Mouse (Mus musculus) heart, embryonic 14.5 days (tissue): ENCODE results near the gene Ranbp10. TPM values are rescaled to one million over a fixed set of nuclear protein-coding genes. Genes with fewer than 3 reads are reported as not detected.
"Not testable (repeated sequence)": the region's sequence is repeated elsewhere in the genome, so short reads cannot be mapped to it uniquely, and the experiment has no call there.

Experiments used
- ATAC-seq: fragments of 200-750 bp; cut with Nextera tagmentation; 2 replicates; pipeline ENCODE4 v1.8.0; 2017; ENCODE audit warnings: low read depth, moderate TSS enrichment; ENCODE audit not compliant: insufficient number of reproducible peaks, insufficient read depth, low FRiP score
- H3K27ac ChIP-seq, 2 experiments: fragments of 200-500 bp in 1 of 2; fragments of 300-500 bp in 1 of 2; sonication (generic) in 1 of 2; replicated peaks in 1 of 2; 2 replicates each; pipeline ENCODE4 v1.5.1; 2012 to 2014; ENCODE audit warnings: low read depth in 2 of 2, low read length in 2 of 2, control low read depth in 1 of 2, mild to moderate bottlenecking in 1 of 2, mixed read lengths in 1 of 2; ENCODE audit not compliant: control insufficient read depth in 1 of 2, insufficient read depth in 1 of 2
- H3K27me3 ChIP-seq: fragments of 300-500 bp; sonication (generic); 2 replicates; pipeline ENCODE4 v1.6.1; 2014; ENCODE audit warnings: mild to moderate bottlenecking, low read length, control low read depth; ENCODE audit not compliant: control insufficient read depth, insufficient read depth
- H3K36me3 ChIP-seq: fragments of 300-500 bp; sonication (generic); 2 replicates; pipeline ENCODE4 v1.6.1; 2014; ENCODE audit warnings: mild to moderate bottlenecking, control low read depth, low read length, mixed read lengths; ENCODE audit not compliant: control insufficient read depth, insufficient read depth
- H3K4me1 ChIP-seq, 2 experiments: fragments of 200-500 bp in 1 of 2; fragments of 300-500 bp in 1 of 2; sonication (generic) in 1 of 2; 2 replicates each; pipeline ENCODE4 v1.6.1; 2012 to 2014; ENCODE audit warnings: low read length in 2 of 2, control low read depth in 1 of 2, mixed read lengths in 1 of 2; ENCODE audit not compliant: control insufficient read depth in 2 of 2, insufficient read depth in 2 of 2
- H3K4me2 ChIP-seq: fragments of 300-500 bp; sonication (generic); 2 replicates; pipeline ENCODE4 v1.6.1; 2014; ENCODE audit warnings: mild to moderate bottlenecking, low read length
- H3K4me3 ChIP-seq, 2 experiments: fragments of 200-500 bp in 1 of 2; fragments of 300-500 bp in 1 of 2; sonication (generic) in 1 of 2; 2 replicates each; pipeline ENCODE4 v1.5.1; 2012 to 2014; ENCODE audit warnings: low read length in 2 of 2, mild to moderate bottlenecking in 2 of 2, control low read depth in 1 of 2, low read depth in 1 of 2, moderate library complexity in 1 of 2; ENCODE audit not compliant: control insufficient read depth in 1 of 2, insufficient read depth in 1 of 2
- H3K9ac ChIP-seq: fragments of 300-500 bp; sonication (generic); 2 replicates; pipeline ENCODE4 v1.6.1; 2014; ENCODE audit warnings: mild to moderate bottlenecking, low read length
- H3K9me3 ChIP-seq: fragments of 300-500 bp; sonication (generic); 2 replicates; pipeline ENCODE4 v1.6.1; 2016; ENCODE audit warnings: low read length, control low read depth; ENCODE audit not compliant: control insufficient read depth
- WGBS: fragments of 180-500 bp; shearing (Covaris S2); extraction: QIAGEN DNeasy Blood & Tissue Kit; methylation state at CpG from one replicate; pipeline ENCODE4 v1.1.7; 2014; 5-methylcytosine and 5-hydroxymethylcytosine counted together
- polyA plus RNA-seq: library from polyadenylated mRNA; unstranded; fragments of >200 nt; fragmentation: Nextera tagmentation; extraction: Ambion mirVana; gene quantifications from 2 replicates; pipeline ENCODE4 v1.2.1, GENCODE M21; 2014

The Ranbp10 gene
- polyA plus RNA-seq, 1 experiment from 2014 or later: 11.5 TPM

DNA sequence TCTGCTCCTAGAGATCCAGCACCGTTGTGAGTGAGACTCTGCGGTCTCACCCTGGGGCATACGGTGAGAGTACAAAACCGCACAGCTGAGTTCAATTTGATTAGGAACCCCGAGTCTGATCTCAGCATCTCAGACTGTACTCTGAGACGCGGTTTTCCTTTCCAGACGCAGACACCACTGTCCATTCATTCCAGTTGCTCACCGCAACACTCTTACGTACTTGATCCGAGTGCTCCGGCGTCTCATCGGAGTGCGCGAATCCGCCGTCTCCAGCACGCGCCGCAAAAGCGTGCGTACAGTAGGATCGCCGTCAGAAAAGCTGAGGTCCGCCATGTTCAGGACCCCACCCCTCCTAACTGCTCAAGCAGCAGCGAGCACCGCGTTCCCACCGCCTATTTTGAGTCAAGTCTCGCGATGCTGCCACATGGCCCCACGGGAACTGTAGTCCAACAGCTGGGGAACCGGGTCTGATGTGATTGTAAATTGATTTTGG is 24.5 kb upstream of the Ranbp10 start:
- Histone ChIP-seq H3K4me1 (peaks cover 13 to 19% of the 10 kb centered on the region in 2 experiments), H3K9me3 (no peaks in the 10 kb centered on the region), H3K4me3 (peak overlapping the region; percentile 68 to 83), H3K27ac (peak overlapping the region; percentile 67 to 84), H3K36me3 (peaks cover 31% of the 10 kb centered on the region), H3K27me3 (no peaks in the 10 kb centered on the region), H3K4me2 (peak overlapping the region; percentile 64), H3K9ac (peak overlapping the region; percentile 84)
- under 1% methylated on average over 34 of the region's 34 CpGs for WGBS
- ATAC-seq: peak; percentile 57; the same call in 1 of the 2 replicates

DNA sequence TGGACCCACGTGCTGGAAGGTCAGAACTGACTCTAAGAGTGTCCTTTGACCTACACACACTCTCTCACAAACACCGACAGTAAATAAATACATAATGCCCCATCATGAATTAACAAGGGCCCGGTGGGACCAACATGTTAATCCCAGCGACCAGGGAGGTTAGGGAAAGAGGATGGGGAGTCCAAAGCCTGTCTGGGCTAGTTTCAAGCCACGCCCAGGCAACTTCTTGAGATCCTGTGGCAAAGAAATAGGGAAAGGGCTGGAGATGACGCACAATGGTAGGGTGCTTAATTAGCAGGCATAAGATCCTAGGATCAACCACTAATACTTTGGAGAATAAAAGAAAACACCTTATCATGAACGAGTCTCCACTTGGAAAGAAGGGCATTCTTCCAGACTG is 23.5 kb upstream of the Ranbp10 start:
- Histone ChIP-seq H3K4me3 (peak overlapping the region in 1 of 2 experiments; percentile 11; a peak in 1 of 4 replicates), H3K4me2 (peak overlapping the region; percentile 51), H3K27ac (no peak overlapping the region), H3K27me3 (no peaks in the 10 kb centered on the region), H3K4me1 (peaks cover 7 to 12% of the 10 kb centered on the region in 2 experiments; a peak in 3 of 4 replicates), H3K9me3 (no peaks in the 10 kb centered on the region), H3K36me3 (peaks cover 42% of the 10 kb centered on the region), H3K9ac (peak overlapping the region; percentile 50; the same call in 1 of the 2 replicates)
- WGBS: 77% methylated on average over 7 of the region's 7 CpGs
- ATAC-seq: no peak

DNA sequence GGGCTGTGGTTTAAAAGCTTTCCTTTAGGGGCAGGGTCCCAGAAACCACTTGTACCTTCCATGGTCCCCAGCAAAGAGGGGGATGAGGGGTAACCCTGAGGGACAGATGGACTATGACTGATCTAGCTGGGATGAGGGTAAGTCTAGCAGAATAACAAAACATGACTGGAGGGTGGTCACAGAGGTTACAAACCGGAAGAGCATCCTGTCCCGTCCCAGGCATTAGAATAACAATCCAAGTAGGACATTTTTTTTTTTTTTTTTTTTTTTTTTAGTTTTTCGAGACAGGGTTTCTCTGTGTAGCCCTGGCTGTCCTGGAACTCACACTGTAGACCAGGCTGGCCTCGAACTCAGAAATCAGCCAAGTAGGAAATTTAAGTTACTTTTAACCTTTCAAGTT is 22.9 kb upstream of the Ranbp10 start:
- H3K27me3 ChIP-seq: no peaks in the 10 kb centered on the region
- no peak overlapping the region for H3K27ac ChIP-seq
- H3K9ac ChIP-seq: peak overlapping the region; percentile 50; the same call in 1 of the 2 replicates
- 0 out of 4 replicates have a peak overlapping the region, but pooled peaks of 1 of the 2 experiments have one; percentile 11 for H3K4me3 ChIP-seq
- H3K4me2 ChIP-seq: peak overlapping the region; percentile 51; the same call in 1 of the 2 replicates
- H3K4me1 ChIP-seq: peaks cover 7 to 12% of the 10 kb centered on the region in 2 experiments; a peak in 3 of 4 replicates
- ATAC-seq: no peak
- no peaks in the 10 kb centered on the region for H3K9me3 ChIP-seq
- WGBS: 78% methylated on average over 4 of the region's 4 CpGs
- H3K36me3 ChIP-seq: peaks cover 48% of the 10 kb centered on the region

DNA sequence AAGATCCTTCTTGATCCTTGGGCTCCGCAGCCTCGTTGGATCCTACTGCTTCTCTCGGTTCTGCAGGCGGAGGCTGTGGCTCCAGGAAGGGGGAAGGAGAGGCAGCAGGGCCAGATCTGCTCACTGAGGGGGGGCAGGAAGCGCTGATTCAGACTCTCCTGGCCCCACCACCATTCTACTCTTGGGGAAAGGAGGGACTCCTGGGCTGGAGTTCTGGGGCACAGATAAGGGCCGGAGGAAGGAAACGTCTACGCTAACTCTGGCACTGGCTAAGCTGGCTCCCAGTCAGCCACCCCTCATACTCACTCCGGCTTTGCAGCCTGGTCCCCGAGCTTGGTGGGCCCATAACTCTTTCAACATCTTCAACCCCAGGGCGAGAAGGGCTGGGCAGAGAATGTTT is 19.5 kb upstream of the Ranbp10 start:
- no peaks in the 10 kb centered on the region for H3K9me3 ChIP-seq
- peak overlapping the region; percentile 39 to 56; a peak in 3 of 4 replicates for H3K27ac ChIP-seq
- ATAC-seq: peak; percentile 60
- 0 out of 2 replicates have a peak overlapping the region, but pooled peaks have one; percentile 24 for H3K4me2 ChIP-seq
- no peak overlapping the region for H3K9ac ChIP-seq
- H3K36me3 ChIP-seq: peaks cover 67% of the 10 kb centered on the region
- no peaks in the 10 kb centered on the region for H3K27me3 ChIP-seq
- peaks cover 6 to 10% of the 10 kb centered on the region in 2 experiments; a peak in 3 of 4 replicates for H3K4me1 ChIP-seq
- 77% methylated on average over 11 of the region's 11 CpGs for WGBS
- H3K4me3 ChIP-seq: no peak overlapping the region

DNA sequence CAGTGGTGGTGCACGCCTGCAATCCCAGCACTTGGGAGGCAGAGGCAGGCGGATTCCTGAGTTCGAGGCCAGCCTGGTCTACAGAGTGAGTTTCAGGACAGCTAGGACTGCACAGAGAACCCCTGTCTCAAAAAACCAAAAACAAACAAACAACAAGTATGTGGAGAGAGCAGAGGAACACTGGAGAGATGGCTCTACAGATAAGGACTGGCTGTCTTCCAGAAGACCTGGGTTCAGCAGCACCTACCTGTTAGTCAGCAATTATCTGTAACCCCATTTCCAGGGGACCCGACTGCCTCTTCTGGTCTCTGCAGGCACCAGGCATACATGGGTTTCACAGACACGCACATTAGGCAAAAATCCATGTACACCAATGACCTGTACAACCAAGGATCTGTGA is 12.1 kb upstream of the Ranbp10 start:
- no peaks in the 10 kb centered on the region for H3K27me3 ChIP-seq
- H3K4me2 ChIP-seq: no peak overlapping the region
- H3K4me1 ChIP-seq: no peaks in the 10 kb centered on the region
- H3K27ac ChIP-seq: no peak overlapping the region
- WGBS: 87% methylated on average over 5 of the region's 5 CpGs
- H3K9me3 ChIP-seq: no peaks in the 10 kb centered on the region
- no peak overlapping the region for H3K4me3 ChIP-seq
- peaks cover 11% of the 10 kb centered on the region for H3K36me3 ChIP-seq
- H3K9ac ChIP-seq: no peak overlapping the region
- ATAC-seq: no peak

DNA sequence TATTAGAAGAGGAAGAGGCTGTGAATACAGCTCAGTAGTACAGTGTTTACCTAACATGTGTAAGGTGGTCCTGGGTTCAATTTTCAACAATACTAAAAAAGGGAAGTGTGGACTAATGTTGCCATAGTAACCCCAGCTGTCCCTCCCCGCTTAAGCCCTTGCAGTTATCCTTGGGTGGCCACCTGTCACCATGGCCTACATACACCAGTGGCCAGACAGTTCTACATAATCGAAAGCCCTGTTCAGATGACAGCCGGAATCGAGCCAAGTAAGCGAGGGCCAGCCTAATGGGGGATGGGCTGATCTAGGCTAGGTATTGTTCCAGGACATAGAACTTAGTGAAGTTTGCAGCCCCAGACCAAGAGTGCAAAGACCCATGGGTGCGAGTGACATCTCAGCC is 9.8 kb upstream of the Ranbp10 start:
- WGBS: 81% methylated on average over 6 of the region's 6 CpGs
- Histone ChIP-seq H3K4me1 (no peaks in the 10 kb centered on the region), H3K27ac (no peak overlapping the region), H3K4me2 (no peak overlapping the region), H3K9me3 (no peaks in the 10 kb centered on the region), H3K27me3 (no peaks in the 10 kb centered on the region), H3K4me3 (no peak overlapping the region), H3K9ac (no peak overlapping the region), H3K36me3 (no peaks in the 10 kb centered on the region; the same call in 1 of the 2 replicates)
- ATAC-seq: no peak

DNA sequence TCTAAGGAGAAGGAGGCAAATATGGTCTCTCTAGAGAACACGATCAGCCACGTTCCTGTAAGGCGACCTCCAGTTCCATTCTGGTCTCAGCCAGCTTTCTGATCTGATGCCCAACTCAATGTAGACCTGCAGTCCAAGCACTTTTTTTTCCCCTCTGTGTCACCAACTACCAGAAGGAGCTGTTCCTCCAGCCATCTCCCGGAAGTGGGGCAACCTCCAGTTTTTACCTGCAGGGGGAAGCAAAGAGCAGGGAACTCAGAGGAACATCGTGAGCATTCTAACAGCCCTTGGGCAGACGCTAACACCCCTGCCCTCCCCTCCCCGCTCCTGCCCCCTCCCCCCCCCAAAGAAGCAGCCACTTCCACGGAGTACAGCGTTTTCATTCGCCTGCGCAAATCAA is 8.2 kb upstream of the Ranbp10 start:
- no peaks in the 10 kb centered on the region for H3K27me3 ChIP-seq
- no peak overlapping the region for H3K4me3 ChIP-seq
- no peaks in the 10 kb centered on the region for H3K4me1 ChIP-seq
- no peak overlapping the region for H3K27ac ChIP-seq
- 24% methylated on average over 11 of the region's 11 CpGs for WGBS
- no peaks in the 10 kb centered on the region for H3K9me3 ChIP-seq
- no peak for ATAC-seq
- no peak overlapping the region for H3K9ac ChIP-seq
- no peak overlapping the region for H3K4me2 ChIP-seq
- no peaks in the 10 kb centered on the region for H3K36me3 ChIP-seq

DNA sequence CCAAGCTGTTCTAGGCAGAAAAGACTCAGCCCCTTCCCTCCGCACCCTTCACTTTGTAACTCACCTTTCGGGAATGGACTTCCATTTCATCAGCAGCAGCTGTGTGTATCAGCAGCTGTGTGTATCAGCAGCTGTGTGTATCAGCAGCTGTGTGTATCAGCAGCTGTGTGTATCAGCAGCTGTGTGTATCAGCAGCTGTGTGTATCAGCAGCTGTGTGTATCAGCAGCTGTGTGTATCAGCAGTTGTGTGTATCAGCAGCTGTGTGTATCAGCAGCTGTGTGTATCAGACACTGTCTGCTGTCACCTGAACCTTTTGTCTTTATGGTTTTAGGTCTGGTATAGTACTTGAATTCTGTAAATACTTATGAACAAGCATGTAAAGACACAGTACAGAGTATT is 6.6 kb upstream of the Ranbp10 start:
- not testable (repeated sequence) for H3K27me3 ChIP-seq, ATAC-seq, H3K4me1 ChIP-seq, H3K9me3 ChIP-seq, H3K4me2 ChIP-seq, H3K36me3 ChIP-seq, H3K4me3 ChIP-seq, H3K9ac ChIP-seq, H3K27ac ChIP-seq
- 65% methylated on average over 2 of the region's 2 CpGs for WGBS
